Mouse (Mus musculus) CD4-positive, CD25-positive, alpha-beta regulatory T cell, adult 4 months (primary cell): ENCODE measurements at regions not wholly inside any gene's neighbourhood (a gene's known extent, or its start where the extent isn't known, plus 50 kb on each side); places are given as distances from the start of the nearest gene placed in this dataset.

Source experiments
- ATAC-seq: one replicate; pipeline ENCODE4 v1.8.0; 2017

GRCm38 (mm10) chr1:193448793-193449393 lies 78.8 kb upstream of the Camk1g start:
- no peak for ATAC-seq

DNA sequence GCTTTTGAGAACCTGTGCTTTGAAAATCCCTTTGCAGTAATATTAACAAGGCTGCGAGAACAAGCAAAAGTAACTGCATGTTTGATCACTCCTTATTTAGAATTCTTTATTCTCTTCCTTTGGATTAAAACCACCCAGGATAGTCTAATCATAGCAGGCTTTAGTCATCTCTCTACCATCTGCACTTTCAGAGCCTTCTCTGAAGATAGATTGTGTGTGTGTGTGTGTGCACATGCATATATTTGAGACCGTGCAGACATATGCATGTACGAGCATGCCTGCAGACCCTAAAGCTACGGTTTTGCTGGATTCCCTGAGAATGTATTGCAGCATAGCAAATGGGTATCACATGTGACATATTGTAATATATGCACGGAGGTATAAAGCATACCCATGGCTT lies 77.5 kb upstream of the Camk1g start:
- no peak for ATAC-seq

GRCm38 (mm10) chr1:193443964-193444676 lies 74.0 kb upstream of the Camk1g start:
- ATAC-seq, result no peak

GRCm38 (mm10) chr1:193440512-193440911 lies 70.4 kb upstream of the Camk1g start:
- no peak for ATAC-seq

GRCm38 (mm10) chr1:193434281-193434680 lies 64.2 kb upstream of the Camk1g start:
- no peak for ATAC-seq

DNA sequence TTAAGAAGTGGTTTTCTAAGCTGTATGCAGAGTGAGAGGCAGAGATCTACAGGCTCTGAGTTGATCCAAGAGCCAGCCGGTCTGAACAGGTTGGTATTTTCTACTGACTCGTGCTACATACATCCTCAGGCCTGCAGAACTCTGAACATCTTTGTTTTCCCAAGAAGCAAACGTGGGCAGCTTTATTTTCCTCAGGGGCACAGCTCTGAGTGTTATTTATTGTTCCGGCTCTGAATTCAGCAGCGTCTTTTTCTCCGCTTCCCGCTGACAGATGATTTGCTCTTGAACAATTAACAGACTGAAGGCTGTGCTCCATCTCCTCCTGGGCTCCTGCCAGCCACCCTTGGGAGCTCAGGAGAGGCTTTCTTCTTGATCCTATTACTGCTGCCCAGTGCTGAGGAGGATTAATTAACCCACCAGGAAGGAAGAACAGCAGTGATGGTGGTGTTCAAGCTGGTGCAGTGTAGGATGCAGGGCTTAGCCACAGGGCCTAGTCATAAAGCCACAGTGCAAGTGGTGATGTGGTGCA lies 63.5 kb upstream of the Camk1g start:
- ATAC-seq, result no peak

DNA sequence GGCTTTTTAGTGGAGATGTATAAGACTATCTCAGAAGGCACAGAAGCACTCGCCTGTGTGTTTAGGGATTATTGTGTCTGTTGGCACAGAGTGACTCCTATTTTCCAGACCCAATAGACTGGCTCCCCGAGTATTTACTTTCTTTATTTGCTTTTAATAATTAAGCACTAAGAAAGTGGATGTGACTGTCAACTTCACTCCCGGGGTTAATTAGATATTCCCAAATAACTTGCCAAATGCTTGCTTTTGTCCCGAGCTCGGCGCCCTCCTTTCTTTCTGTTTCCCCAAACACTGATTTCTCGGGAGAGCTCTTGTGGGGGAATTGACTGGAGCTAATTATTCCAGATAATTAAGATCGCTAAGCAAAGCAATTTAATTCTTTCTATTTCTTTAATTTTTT lies 60.1 kb upstream of the Camk1g start:
- ATAC-seq, result no peak

GRCm38 (mm10) chr1:193423653-193424075 lies 53.6 kb upstream of the Camk1g start:
- no peak for ATAC-seq

DNA sequence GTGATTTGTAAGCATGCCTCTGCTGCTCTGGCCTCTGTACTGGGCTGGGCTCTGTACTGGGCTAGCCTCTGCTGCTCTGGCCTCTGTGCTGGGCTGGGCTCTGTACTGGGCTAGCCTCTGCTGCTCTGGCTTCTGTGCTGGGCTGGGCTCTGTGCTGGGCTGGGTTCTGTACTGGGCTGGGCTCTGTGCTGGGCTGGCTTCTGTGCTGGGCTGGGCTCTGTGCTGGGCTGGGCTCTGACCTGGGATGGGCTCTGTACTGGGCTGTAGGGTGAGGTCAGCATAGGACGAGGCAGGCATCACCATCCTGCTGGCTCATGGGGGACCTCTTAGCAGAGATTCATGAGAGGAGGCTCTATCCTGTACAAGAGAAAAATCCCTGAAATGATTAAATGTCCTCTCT lies 52.8 kb upstream of the Camk1g start:
- no peak for ATAC-seq

- peak; percentile 47 for ATAC-seq
Measured at GRCm38 (mm10) chr1:193421820-193422219, 51.7 kb upstream of the Camk1g start.

GRCm38 (mm10) chr1:193421414-193421813 lies 51.3 kb upstream of the Camk1g start:
- peak; percentile 91 for ATAC-seq
